Mouse (Mus musculus) monocyte, adult 5-6 weeks (primary cell): ENCODE measurements around the gene Tmco3. TPM values are rescaled to one million over a fixed set of nuclear protein-coding genes. Genes with fewer than 3 reads are reported as not detected.
A peak's percentile ranks its signal among the peaks of the same experiment; 100 is the strongest.

ENCODE experiments used
- ATAC-seq: fragments of 153-309, 156-312 bp; replicated peaks from 2 replicates; pipeline ENCODE4 v1.8.0; 2017; ENCODE audit warnings: mild to moderate bottlenecking; ENCODE audit not compliant: low TSS enrichment, insufficient number of reproducible peaks, severe bottlenecking, poor library complexity, low FRiP score
- total RNA-seq: library from RNA; stranded (forward); fragments of 200-1000, 200-491, 200-594 nt; gene quantifications from 3 replicates; pipeline ENCODE4 v1.2.3, GENCODE M21; 2017

Gene Tmco3
- total RNA-seq, 1 experiment from 2014 or later, result 9.7 TPM

DNA sequence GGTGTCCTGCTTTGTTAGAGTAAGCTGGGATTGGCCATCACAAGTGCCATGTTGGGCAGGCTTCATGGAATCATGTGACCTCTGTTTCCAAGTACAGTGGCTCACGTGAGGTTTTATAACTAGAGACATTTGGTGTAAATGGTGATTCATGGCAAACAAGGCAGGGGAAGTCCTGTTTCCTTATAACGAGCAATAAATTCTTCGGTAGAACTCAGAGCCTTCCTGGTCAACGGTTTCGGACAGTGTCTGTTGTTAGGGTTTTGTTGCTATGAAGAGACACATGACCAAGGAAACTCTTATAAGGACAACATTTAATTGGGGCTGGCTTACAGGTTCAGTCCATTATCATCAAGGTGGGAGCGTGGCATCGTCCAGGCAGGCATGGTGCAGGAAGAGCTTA is 13.0 kb downstream of the Tmco3 start:
- ATAC-seq, result no peak

DNA sequence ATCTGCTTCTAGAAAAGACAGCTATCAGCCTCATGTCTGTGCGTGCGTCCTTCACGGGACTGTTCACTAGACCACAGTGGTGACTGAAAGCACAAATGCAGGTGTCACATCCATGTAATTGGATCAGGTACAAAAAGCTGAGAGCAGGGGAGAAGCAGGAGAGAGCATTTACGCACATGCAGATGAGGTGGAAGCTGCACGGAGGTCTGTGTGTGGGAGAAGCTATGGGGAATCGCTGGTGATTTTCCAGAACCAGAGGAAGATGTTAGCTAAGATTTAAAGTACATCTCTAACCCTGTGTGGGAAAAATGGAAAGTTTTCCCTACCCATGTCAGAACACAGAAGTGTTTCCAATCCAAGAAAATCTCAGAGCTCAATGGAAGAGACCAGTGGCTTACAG is 17.5 kb downstream of the Tmco3 start:
- no peak for ATAC-seq

DNA sequence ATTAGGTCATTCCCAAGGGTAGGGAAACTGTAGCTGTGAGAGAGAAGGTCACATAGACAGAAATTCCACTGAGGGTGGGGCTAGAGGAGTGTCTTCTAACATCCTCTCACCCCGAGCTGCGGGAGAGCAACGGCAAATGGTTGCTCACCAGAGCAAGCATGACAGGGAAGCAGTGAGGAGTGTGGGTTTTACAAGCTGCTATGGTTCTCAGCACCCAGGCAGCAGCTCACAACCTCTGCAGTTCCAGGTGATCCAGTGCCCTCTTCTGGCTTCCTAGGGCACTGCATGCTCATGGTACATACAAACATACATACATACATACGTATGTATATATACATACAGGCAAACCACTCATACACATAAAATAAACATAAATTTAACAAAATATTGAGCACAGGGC is 17.9 kb downstream of the Tmco3 start:
- no peak for ATAC-seq

DNA sequence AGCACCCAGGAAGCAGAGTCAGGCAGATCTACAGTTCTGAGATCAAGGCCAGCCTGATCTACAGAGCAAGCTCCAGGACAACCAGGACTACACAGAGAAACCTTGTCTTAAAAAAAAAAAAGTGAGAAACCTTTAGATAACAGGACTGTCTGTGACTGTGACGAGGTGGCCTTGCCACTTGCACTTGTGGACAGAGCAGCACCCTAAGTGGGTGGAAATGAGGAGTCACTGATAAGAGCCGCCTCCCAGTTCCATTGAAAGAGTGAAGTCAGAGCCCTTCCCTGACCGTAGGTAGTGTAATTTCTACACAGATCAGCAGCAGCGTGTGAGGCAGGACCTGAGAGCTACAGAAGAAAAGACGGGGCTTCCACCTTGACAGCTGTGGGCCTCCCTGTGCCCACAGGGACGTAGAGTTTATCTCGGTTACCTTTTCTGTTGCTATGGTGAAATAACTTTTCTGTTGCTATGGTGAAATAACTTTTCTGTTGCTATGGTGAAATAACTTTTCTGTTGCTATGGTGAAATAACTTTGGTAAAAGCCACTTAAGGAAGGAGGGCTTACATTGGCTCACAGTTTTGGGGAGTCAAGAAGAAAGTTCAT is 18.4 kb downstream of the Tmco3 start:
- ATAC-seq, result no peak

DNA sequence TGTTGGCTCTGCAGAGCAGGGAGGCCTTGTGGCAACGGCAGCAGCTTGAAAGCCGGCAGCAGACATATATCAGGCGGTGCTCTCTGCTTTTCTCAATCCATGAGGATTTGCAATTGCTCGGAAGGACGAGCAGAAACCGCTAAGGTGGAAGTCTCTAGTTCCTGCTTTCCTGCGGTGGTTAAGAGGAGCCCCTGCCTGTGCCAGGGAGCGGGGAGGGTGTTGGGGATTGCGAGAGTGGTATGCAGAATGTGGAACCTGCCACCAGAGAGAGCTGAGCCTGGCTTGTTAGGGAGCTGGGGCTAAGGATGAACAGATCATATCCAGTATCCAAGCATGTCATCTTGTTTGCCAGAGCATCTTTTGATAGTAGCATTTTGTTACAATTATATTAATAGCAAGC is 18.9 kb downstream of the Tmco3 start:
- no peak for ATAC-seq

DNA sequence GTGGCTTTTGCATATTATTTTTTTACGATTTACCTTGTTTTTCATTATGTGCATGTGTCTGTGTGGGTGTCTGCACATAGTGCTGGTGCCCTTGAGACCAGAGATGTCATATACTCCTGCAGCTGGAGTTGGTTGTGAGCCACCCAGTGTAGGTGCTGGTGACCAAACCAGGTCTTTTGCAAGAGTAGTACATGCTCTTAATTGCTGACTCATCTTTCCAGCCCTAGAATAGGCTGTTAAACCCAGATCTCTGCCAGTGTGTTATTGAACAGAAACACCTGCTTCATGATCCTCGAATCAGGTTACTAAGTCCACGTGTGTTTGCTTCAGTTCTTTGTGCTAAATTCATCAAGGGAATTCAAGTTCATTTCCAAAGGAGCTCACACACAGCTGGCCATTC is 26.9 kb downstream of the Tmco3 start:
- no peak for ATAC-seq

DNA sequence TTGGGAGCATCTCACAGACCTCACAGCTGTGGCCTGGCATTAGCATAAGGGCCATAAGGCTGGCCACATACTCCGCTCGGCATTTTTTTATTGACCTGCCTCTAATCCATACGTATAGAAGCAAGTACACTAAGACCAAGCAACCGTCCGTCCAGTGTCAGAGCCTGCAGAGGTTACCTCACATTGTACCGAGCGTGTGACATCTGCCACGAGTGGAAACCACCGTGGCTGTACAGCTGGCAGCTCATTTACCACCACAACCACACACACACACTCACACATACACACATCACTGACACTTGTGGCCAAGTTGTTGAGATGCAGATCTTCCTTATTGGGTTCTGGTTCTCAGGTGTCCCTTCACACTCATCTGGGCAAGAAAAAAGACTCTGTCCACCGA is 28.7 kb downstream of the Tmco3 start:
- ATAC-seq, result no peak; the same call in 1 of the 2 replicates

DNA sequence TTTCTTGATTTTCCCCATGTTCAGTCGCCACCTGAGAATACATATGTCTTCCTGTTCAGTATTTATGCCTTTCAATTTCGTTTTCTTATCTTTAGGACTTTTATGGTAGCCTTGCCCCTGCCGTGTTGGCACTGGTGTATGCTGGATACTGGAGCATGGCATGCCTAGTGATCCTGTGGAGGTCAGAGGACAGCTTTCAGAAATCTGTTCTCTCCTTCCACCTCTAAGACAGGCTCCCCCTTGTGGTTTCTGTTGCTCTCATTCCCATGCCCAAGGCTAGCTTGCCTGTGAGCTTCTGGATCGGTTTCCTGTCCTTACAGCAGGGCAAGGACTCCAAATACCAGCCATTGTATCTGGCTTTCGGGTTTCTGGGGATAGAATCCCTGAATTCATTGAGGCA is 38.6 kb downstream of the Tmco3 start:
- no peak for ATAC-seq

DNA sequence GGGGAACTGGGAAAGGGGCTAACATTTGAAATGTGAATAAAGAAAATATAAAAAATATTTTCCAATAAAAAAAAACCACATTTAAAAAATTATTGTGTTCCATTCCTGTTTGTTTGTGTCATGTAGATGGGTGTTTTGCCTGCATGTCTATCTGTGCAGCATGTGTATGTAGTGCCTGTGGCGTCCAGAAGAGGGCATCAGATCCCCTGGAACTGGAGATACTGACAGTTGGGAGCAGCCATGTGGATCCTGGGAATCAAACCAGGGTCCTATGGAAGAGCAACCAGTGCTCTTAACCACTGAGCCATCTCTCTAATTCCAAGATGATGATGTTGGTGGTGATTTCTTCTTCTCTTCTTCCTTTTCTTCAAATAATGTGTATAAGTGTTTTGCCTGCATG is 46.7 kb downstream of the Tmco3 start:
- no peak for ATAC-seq

DNA sequence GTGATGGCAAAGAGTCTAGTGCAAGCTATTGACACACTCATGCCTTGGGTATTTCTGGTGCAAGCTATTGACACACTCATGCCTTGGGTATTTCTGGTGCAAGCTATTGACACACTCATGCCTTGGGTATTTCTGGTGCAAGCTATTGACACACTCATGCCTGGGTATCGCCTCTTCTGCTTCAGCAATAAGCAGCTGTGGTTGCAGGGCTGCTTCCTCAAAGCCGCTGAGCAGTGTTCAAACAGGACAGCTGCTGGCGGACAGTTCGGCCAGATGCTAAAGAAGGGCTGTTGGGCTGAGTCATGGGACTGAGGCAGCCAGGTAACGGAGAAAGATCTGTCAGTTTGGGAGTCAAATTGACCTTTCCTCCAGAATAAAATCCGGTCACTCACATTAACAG is 49.3 kb downstream of the Tmco3 start:
- ATAC-seq, result peak; percentile 48; the same call in 1 of the 2 replicates

DNA sequence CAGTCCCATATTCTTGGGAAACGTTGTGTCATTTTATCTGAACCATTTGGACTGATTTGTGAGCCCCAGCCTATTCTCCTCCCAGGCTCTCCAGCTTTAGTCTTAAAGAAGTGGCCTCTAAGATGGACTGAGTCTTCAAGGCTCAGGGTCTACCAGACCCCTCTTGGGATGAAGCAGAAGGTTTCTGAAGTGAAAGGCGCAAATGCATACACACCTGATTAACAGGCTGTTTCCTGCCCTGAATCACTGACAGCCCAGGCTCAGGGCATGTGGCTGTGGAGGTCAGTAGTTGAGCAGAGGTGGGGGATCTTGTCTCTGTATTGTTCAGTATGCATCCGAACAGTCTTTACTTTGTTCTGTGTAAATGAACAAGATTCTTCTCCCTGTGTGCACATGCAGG is 49.7 kb downstream of the Tmco3 start:
- ATAC-seq, result no peak

DNA sequence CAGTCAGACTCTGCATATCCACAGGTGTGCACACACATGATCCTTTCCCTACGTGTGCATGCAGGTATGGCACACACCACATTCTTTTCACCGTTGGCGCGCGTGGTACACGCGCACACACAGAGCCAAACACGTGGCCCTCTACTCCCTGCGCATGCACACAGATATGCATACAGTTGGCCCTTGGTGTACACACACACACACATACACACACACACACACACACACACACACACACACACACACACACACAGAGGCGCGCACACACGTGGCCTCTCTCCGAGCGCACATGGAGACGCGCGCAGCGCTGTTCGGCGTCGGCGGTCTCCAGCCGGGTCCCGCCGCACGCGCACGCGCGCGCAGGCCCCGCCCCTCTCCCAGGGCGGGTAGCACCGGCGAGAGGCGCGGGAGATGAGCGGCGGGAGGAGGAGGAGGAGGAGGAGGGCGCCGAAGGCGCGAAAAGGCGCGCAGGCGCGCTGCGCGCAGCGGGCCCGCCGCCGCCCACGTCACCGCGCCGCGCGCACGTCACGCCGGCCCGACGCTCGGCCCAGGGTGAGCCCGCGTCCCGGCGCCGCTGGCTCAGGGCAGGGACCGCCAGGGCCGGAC is 50.4 kb downstream of the Tmco3 start, which contains the start of gene Tfdp1:
TSS of gene Tfdp1 (plus strand) at position 497 of the 606 bp plus-strand sequence.
- ATAC-seq, result no peak

DNA sequence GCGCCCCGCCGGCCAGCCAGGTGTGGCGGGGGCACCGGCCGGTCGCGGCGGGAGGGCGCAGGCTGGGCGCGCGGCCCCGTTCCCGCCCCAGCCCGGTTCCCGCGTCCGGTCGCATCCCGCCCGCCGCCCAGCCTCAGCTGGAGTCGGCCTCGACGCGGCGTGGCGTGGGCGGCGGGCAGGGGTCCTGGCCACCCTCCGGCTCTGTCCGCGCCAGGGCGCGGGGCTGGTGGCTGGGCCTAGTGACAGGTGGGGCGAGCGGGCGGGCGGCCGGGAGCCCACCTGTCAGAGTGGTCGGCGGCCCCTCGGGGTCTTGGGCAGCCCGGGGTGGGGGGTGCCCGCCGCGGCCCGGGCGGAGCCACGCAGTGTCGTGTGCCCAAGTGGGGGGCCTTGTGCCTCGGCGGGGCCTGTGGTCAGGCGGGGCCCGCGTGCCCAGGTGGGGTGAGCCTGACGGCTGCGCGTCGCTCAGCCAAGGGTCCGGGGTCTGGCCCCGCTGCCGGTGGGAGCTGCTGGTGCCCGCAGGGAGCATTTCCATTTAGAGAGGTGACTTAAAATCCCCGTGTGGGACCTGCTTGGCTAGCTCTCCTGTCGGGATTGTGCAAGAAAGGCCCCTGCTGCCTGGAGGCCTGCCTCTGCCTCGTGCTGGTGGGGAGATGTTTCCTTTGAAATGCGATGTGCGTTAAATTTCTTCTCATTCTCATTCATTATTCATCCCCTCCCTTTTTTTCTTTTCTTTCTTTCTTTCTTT is 51.1 kb downstream of the Tmco3 start:
- no peak for ATAC-seq

DNA sequence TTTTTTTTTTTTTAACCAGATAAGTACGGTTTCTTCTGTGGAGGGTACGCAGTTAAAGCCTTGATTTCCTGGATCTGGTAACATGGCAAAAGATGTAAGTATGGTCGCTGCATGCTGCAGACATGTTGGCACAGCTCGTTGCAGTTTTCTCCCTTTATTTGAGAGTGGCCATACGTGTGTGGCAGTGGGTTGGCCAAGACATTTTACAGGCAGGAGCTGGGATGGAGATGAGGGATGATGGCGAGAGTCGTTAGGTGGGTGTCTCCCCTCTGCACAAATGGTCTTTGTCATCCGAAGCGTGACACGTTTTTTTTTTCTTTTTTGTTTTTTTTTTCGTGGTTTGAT is 51.6 kb downstream of the Tmco3 start:
- no peak for ATAC-seq

DNA sequence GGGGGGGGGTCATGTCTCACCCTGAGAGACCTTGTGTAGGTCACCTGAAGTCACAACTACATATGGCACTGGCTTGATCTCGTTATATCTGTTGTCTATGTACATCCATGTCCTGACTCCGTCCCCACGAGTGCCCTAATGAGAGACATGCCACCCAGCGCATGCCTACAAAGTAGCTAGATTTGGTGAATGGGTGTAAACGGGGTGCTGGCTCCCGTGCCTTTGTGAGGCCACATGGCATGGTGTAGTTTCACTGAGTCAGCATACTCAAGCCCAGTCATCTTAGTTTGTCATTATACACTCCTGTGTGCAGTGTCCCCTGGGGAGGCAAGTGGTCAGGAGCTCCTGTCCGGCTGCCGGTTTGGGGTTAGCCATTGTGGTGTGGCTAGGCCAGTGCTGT is 52.7 kb downstream of the Tmco3 start:
- no peak for ATAC-seq

DNA sequence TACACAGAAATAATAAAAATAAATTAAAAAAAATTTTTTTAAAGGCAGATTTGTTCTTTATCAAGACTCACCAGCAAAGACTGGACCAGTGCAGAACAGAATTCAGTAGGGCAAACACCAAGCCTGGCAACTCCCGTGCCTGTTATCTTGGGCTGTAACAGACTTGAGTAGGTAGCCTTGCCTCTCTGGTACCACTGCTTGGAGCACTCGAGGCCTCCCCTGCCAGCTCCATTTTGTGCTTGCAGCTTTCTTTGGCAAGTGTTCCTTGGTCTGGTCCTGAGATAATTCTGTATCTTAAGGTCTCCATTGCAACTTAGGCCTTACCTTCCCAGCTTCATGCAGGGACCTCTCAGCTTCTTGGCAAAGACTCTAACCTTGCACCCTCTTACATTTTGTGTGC is 54.4 kb downstream of the Tmco3 start:
- ATAC-seq, result no peak

DNA sequence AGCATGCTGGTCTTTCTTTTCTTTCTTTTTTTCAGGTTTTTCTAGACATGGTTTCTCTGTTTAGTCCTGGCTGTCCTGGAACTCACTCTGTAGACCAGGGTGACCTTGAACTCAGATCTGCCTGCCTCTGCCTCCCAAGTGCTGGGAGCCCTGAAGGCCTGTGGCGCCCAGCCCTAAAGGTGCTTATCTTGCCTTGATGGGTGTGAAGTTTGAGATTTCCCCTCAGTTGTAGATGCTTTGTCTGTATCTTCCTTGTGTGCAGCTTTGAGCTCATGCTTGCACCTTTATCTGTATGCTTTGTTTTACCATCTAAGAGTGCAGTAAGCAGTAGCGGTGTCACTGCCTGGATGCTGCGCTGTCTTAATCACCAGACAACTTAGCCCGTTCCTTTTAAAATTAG is 55.1 kb downstream of the Tmco3 start:
- ATAC-seq, result no peak

DNA sequence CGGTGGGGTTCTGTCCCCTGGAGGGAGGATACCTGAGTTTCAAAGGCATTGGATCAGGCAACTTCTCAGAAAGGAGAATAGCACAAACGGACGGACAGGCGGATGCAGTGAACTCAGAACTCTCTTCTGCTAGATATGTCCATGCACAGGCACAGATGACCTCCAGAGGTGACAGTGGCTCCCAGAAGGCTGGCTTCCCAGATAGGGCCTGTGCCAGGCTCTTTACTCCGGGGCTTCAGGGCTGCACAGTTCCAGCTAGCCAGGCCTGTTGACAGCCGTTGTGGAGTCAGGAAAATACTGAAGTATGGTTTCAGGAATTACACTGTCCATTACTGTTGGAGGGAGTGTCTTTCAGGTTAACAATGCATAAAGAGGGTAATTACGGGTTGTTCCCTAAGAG is 62.1 kb downstream of the Tmco3 start:
- ATAC-seq, result no peak

DNA sequence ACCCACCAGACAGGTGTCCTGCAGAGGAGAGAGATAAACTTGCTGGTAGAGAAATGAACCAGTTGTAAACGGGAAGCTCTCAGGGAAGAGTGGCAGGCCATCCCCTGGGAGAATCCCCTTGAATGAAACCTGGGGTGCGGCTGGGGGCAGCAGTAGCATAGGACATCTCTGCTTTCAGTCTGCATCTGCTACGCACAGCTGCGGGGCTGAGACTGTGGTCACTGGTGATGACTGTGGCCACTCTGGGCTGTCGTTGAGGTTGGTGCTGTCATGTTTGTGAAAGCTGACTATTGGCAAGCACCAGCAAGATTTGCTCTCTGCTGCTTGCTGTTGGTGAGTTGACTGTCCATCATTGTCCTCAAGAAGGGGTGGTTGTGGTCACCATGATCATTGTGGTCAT is 63.6 kb downstream of the Tmco3 start:
- no peak for ATAC-seq

DNA sequence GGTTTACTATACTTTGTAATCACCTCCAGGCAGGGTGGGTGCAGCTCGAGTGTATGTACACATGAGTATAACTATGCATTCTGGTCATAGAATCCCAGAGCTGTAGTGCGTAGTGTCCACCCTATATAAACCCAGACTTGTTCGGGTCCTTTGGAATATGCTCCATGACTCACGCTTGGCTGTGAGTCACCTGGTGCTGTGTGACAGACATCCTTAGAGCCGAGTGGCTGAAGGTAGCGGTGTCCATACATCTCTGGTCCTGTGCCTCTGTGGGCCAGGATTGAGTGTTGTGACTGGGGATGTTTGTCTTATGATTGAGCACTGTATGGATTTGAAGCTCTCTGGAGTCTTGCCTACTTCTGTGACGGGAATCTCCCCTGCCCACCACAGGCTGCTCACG is 64.6 kb downstream of the Tmco3 start:
- no peak for ATAC-seq
